Mouse (Mus musculus): ENCODE data around the gene Robo2. TPM values are rescaled to one million over a fixed set of nuclear protein-coding genes. Genes with fewer than 3 reads are reported as not detected.
A peak's percentile ranks its signal among the peaks of the same experiment; 100 is the strongest.

The Robo2 gene
- polyA plus RNA-seq, 1 experiment, result 101 TPM

DNA sequence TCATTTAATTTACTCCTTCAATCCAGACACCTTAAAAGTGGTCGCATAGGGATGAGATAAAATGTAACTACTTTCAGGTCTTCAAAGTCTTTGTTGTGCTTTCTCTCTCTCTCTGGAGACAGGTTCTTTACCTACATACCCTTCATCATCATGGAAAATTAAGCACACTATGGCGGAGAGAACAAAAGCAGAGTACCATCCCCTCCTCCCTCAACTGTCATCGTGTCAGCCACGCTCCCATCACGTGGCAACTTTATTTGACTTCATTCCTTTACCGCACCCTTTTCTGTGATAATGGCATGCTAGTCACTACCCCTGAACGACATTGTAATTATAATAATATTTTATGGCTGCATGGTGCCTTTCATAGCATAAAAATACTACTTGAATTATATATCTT, 442.1 kb downstream of the Robo2 start:
- DNase-seq (ENCODE audit: low read depth), result peak; percentile 57
- no peak for TF ChIP-seq CTCF (IDR thresholded peaks at IDR 0.05; ENCODE audit: borderline replicate concordance, extremely low read depth, insufficient read depth, insufficient read length)
- no peak for TF ChIP-seq POLR2A (IDR thresholded peaks at IDR 0.05; ENCODE audit: borderline replicate concordance, extremely low read depth, insufficient read depth, insufficient read length, poor library complexity, severe bottlenecking)

- no peak for TF ChIP-seq CTCF (IDR thresholded peaks at IDR 0.05; ENCODE audit: borderline replicate concordance, extremely low read depth, insufficient read depth, insufficient read length)
- TF ChIP-seq POLR2A (IDR thresholded peaks at IDR 0.05; ENCODE audit: borderline replicate concordance, extremely low read depth, insufficient read depth, insufficient read length, poor library complexity, severe bottlenecking), result no peak
- DNase-seq (ENCODE audit: low read depth), result no peak
Observed at GRCm38 (mm10) chr16:73964366-73964926, 447.2 kb downstream of the Robo2 start.

DNA sequence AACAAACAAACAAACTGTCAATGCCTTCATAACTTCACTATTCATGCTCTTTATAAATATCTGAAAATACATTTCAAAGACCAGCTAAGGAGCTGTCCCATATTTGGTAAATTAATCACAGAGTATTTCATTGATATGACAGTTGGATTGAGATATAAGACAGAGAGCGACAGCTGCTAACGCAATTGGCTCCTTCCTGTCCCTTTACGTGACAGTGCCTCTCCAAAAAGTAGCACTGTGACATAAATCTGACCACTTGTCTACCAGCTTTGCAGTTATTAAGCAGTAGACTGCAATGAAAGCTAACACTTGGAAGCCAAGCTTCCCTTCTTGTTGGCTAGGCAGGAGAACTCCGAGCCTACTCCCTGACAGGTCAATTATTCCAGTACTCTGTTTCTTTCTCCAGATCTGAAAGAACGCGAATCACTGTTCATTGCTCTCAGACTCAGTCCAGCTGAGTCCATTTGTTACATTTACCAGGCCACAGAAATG, 452.1 kb downstream of the Robo2 start:
- DNase-seq (ENCODE audit: low read depth), result peak; percentile 16
- TF ChIP-seq CTCF (IDR thresholded peaks at IDR 0.05; ENCODE audit: borderline replicate concordance, extremely low read depth, insufficient read depth, insufficient read length), result no peak
- TF ChIP-seq POLR2A (IDR thresholded peaks at IDR 0.05; ENCODE audit: borderline replicate concordance, extremely low read depth, insufficient read depth, insufficient read length, poor library complexity, severe bottlenecking), result no peak

GRCm38 (mm10) chr16:73958524-73958846, 453.1 kb downstream of the Robo2 start:
- no peak for TF ChIP-seq CTCF (IDR thresholded peaks at IDR 0.05; ENCODE audit: borderline replicate concordance, extremely low read depth, insufficient read depth, insufficient read length)
- no peak for TF ChIP-seq POLR2A (IDR thresholded peaks at IDR 0.05; ENCODE audit: borderline replicate concordance, extremely low read depth, insufficient read depth, insufficient read length, poor library complexity, severe bottlenecking)
- DNase-seq (ENCODE audit: low read depth), result no peak

GRCm38 (mm10) chr16:73957675-73958523, 453.7 kb downstream of the Robo2 start:
- TF ChIP-seq POLR2A (IDR thresholded peaks at IDR 0.05; ENCODE audit: borderline replicate concordance, extremely low read depth, insufficient read depth, insufficient read length, poor library complexity, severe bottlenecking) (no peak), CTCF (IDR thresholded peaks at IDR 0.05; ENCODE audit: borderline replicate concordance, extremely low read depth, insufficient read depth, insufficient read length) (no peak)
- DNase-seq (ENCODE audit: low read depth), result no peak

- TF ChIP-seq CTCF (IDR thresholded peaks at IDR 0.05; ENCODE audit: borderline replicate concordance, extremely low read depth, insufficient read depth, insufficient read length) (no peak), POLR2A (IDR thresholded peaks at IDR 0.05; ENCODE audit: borderline replicate concordance, extremely low read depth, insufficient read depth, insufficient read length, poor library complexity, severe bottlenecking) (no peak)
- DNase-seq (ENCODE audit: low read depth), result peak; percentile 29
Observed at GRCm38 (mm10) chr16:73946171-73946570, 465.5 kb downstream of the Robo2 start.

- TF ChIP-seq CTCF (IDR thresholded peaks at IDR 0.05; ENCODE audit: borderline replicate concordance, extremely low read depth, insufficient read depth, insufficient read length) (no peak), POLR2A (IDR thresholded peaks at IDR 0.05; ENCODE audit: borderline replicate concordance, extremely low read depth, insufficient read depth, insufficient read length, poor library complexity, severe bottlenecking) (no peak)
Observed at GRCm38 (mm10) chr16:73940211-73940541, 471.4 kb downstream of the Robo2 start.

GRCm38 (mm10) chr16:73939423-73940210, 472.0 kb downstream of the Robo2 start:
- TF ChIP-seq POLR2A (IDR thresholded peaks at IDR 0.05; ENCODE audit: borderline replicate concordance, extremely low read depth, insufficient read depth, insufficient read length, poor library complexity, severe bottlenecking) (no peak), CTCF (IDR thresholded peaks at IDR 0.05; ENCODE audit: borderline replicate concordance, extremely low read depth, insufficient read depth, insufficient read length) (no peak)
- DNase-seq (ENCODE audit: low read depth), result no peak

More at GRCm38 (mm10) chr16:73940211-73940541, 471.4 kb downstream of the Robo2 start:
- no peak for DNase-seq (ENCODE audit: low read depth)

- no peak for DNase-seq (ENCODE audit: low read depth)
- TF ChIP-seq CTCF (IDR thresholded peaks at IDR 0.05; ENCODE audit: borderline replicate concordance, extremely low read depth, insufficient read depth, insufficient read length), result no peak
- no peak for TF ChIP-seq POLR2A (IDR thresholded peaks at IDR 0.05; ENCODE audit: borderline replicate concordance, extremely low read depth, insufficient read depth, insufficient read length, poor library complexity, severe bottlenecking)
Observed at GRCm38 (mm10) chr16:73930323-73930722, 481.3 kb downstream of the Robo2 start.

- peak; percentile 58 for DNase-seq (ENCODE audit: low read depth)
Observed at GRCm38 (mm10) chr16:73927481-73927880, 484.1 kb downstream of the Robo2 start.

GRCm38 (mm10) chr16:73915425-73915824, 496.2 kb downstream of the Robo2 start:
- TF ChIP-seq POLR2A (IDR thresholded peaks at IDR 0.05; ENCODE audit: borderline replicate concordance, extremely low read depth, insufficient read depth, insufficient read length, poor library complexity, severe bottlenecking), result no peak
- TF ChIP-seq CTCF (IDR thresholded peaks at IDR 0.05; ENCODE audit: borderline replicate concordance, extremely low read depth, insufficient read depth, insufficient read length), result no peak
- no peak for DNase-seq (ENCODE audit: low read depth)

More at GRCm38 (mm10) chr16:73927481-73927880, 484.1 kb downstream of the Robo2 start:
- TF ChIP-seq CTCF (IDR thresholded peaks at IDR 0.05; ENCODE audit: borderline replicate concordance, extremely low read depth, insufficient read depth, insufficient read length) (no peak), POLR2A (IDR thresholded peaks at IDR 0.05; ENCODE audit: borderline replicate concordance, extremely low read depth, insufficient read depth, insufficient read length, poor library complexity, severe bottlenecking) (no peak)

Measured in brain, embryonic 14.5 days (tissue).